Mouse (Mus musculus) splenic B cell, adult 2 months (primary cell): Measurements from ENCODE around the gene St7.
A peak's percentile ranks its signal among the peaks of the same experiment; 100 is the strongest.

Experiments used
- DNase-seq: peaks from one replicate; pipeline ENCODE4 v3.0.0-alpha.2; 2011; ENCODE audit warnings: low read depth, low spot score
- H3K27me3 ChIP-seq: 2 replicates; pipeline ENCODE4 v1.6.1; 2012; ENCODE audit warnings: mild to moderate bottlenecking, low read length, moderate library complexity, mixed read lengths; ENCODE audit not compliant: control insufficient read depth, poor library complexity, insufficient read depth, severe bottlenecking
- H3K36me3 ChIP-seq: 2 replicates; pipeline ENCODE4 v1.6.1; 2012; ENCODE audit warnings: mild to moderate bottlenecking, low read length, moderate library complexity, mixed read lengths; ENCODE audit not compliant: control insufficient read depth, poor library complexity, insufficient read depth, severe bottlenecking

Gene St7

DNA sequence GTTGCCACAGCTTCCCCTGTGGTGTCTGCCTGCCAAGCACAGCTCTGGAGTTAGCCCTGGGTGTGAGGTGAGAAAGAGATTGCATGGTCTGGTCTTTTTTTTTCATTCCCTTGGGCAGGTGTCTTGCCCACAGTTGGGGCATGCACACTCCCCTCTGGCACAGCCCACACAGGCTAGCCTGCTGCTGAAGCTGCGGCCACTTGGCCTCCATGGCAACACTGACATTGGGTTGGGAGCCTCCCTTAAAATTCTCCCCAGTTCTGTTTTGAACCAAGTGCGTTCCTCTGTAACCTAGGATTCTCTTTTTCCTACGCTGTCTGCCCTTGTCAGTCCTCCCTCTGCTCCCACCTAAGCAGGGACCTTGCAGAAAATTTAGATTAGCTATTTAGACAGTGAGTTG lies 213.0 kb downstream of the St7 start:
- DNase-seq: no peak
- Histone ChIP-seq H3K36me3 (no peaks in the 10 kb centered on the region), H3K27me3 (no peaks in the 10 kb centered on the region)

- DNase-seq: no peak
- H3K27me3 ChIP-seq: no peaks in the 10 kb centered on the region
- H3K36me3 ChIP-seq: no peaks in the 10 kb centered on the region
Observed at GRCm38 (mm10) chr6:17906289-17906688, 213.6 kb downstream of the St7 start.

- DNase-seq: no peak
- Histone ChIP-seq H3K36me3 (no peaks in the 10 kb centered on the region), H3K27me3 (no peaks in the 10 kb centered on the region; the same call in 1 of the 2 replicates)
Observed at GRCm38 (mm10) chr6:17912312-17912711, 219.6 kb downstream of the St7 start.

GRCm38 (mm10) chr6:17912825-17913224 lies 220.1 kb downstream of the St7 start:
- H3K36me3 ChIP-seq: no peaks in the 10 kb centered on the region
- DNase-seq: no peak
- no peaks in the 10 kb centered on the region; the same call in 1 of the 2 replicates for H3K27me3 ChIP-seq

GRCm38 (mm10) chr6:17913315-17913714 lies 220.6 kb downstream of the St7 start:
- no peak for DNase-seq
- Histone ChIP-seq H3K27me3 (no peaks in the 10 kb centered on the region; the same call in 1 of the 2 replicates), H3K36me3 (no peaks in the 10 kb centered on the region)

DNA sequence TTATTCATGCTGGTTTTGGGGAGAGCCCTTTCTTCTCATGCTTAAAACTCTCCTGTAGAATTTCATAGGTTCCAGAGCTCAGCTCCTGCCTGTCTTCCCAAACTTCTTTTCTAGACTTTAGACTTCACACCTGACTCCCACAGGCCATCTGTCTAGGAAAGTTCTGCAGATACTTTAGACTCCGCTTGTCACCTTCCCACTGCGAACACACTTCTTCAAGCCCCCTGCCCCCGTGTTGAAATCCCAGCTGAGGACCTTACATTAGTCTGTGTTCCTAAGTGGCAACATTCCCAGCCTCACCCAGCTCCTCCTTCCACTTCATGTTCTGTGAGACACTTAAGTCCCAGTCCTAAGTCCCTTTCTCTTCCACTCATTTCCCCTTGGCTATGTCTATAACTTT lies 221.6 kb downstream of the St7 start:
- no peaks in the 10 kb centered on the region; the same call in 1 of the 2 replicates for H3K27me3 ChIP-seq
- DNase-seq: no peak
- no peaks in the 10 kb centered on the region for H3K36me3 ChIP-seq

- Histone ChIP-seq H3K36me3 (no peaks in the 10 kb centered on the region), H3K27me3 (no peaks in the 10 kb centered on the region)
- DNase-seq: no peak
Observed at GRCm38 (mm10) chr6:17917233-17917632, 224.5 kb downstream of the St7 start.

DNA sequence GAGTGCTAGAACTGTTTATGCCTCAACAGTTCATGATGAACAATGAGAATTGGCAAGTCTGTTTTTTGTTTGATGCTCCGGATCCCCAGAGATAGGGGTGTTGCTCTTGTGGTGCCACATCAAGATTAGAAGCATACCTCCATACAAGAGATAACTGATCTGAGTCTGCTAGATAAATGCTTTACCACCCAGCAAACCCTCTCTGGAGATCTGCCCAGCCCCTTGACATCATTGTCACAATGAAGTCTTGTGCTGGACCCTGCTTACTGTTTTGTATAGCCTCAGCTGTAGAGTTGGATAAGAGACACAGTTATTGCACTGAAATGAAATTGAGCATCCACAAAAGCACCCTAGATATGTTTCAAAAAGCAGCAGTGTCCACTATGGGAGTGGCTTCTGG lies 229.4 kb downstream of the St7 start:
- DNase-seq: no peak
- H3K36me3 ChIP-seq: no peaks in the 10 kb centered on the region
- H3K27me3 ChIP-seq: no peaks in the 10 kb centered on the region

DNA sequence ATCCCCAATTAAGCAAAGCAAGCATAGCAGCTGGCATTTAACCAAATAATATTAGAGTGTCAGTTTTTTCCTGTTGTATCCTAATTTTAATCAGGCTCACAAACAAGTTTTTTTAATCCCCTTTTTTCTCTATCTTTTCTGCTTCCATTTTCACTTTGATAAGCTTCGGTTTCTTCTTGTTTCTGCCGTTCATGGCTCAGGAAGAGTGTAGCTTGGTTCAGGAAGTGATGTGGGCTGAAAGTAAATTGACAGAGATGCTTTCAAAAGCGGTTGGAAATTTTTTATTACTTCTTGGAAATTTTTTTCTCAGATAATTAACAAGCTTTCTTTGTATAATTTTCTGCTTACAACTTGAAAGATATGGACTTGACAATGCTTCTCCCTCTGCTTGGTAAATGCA lies 230.2 kb downstream of the St7 start:
- H3K27me3 ChIP-seq: no peaks in the 10 kb centered on the region
- DNase-seq: no peak
- H3K36me3 ChIP-seq: no peaks in the 10 kb centered on the region

DNA sequence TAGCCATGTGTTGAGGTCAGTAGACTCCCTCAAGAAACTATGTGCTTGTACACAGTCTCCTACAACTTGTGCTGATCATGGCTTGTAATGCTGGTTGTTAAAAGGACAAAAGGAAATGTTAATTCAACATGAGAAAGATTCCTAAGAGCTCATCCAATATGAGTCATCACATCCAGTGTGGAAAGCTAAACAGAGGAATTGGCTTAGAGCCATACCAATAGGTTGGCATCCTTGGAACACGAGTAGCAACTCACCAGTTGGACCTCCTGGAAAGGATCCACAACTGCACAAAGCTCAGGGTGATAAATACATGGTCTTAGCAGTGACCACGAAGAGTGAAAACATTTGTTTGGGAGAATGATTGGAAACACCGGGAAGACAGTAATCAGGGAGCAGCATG lies 230.6 kb downstream of the St7 start:
- no peak for DNase-seq
- no peaks in the 10 kb centered on the region for H3K27me3 ChIP-seq
- H3K36me3 ChIP-seq: no peaks in the 10 kb centered on the region

GRCm38 (mm10) chr6:17923894-17924505 lies 231.3 kb downstream of the St7 start:
- no peak for DNase-seq
- Histone ChIP-seq H3K36me3 (no peaks in the 10 kb centered on the region), H3K27me3 (no peaks in the 10 kb centered on the region)

- Histone ChIP-seq H3K36me3 (no peaks in the 10 kb centered on the region), H3K27me3 (no peaks in the 10 kb centered on the region)
- peak; percentile 7 for DNase-seq
Observed at GRCm38 (mm10) chr6:17925267-17925666, 232.5 kb downstream of the St7 start.

DNA sequence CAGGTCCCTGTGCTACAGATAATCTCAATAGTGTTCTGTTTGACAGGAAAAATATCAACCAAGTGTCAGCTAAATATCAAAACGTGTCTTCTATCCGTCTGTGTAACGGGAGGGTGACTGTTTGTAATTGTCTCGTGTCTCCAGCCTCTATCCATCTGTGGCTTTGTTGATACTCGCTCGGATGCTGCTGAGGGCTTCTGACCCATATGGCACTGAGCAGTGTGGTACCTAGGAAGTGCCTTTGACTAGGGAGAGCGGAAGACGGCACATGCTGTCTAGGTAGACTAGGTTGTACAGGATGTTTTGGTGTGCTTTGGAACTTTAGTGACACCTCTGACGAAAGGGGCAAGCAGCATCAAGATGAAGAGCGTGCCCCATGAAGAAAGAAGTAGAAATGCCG lies 235.0 kb downstream of the St7 start:
- H3K36me3 ChIP-seq: no peaks in the 10 kb centered on the region
- no peak for DNase-seq
- no peaks in the 10 kb centered on the region for H3K27me3 ChIP-seq

DNA sequence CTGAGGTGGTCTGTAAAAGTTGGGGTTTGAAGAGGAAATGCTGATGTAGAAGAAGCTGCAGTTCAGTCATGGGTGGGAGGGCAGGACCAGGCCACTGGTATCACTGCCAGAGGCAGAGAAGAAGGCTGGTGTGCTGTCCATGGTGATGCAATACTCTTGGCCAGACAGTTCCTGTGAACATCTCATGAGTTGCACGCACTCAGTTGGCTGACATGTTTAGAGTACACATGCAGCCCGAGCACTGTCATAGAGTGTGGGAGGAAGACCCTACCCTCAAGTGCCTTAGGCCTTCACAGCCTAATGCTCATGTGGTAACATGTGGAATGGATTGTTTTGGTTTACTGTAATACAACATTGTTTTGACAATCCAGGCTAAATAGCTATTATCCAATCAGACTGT lies 238.5 kb downstream of the St7 start:
- no peak for DNase-seq
- 0 out of 2 replicates have a peak, but pooled peaks cover 2% of the 10 kb centered on the region for H3K36me3 ChIP-seq
- no peaks in the 10 kb centered on the region for H3K27me3 ChIP-seq

- DNase-seq: no peak
- H3K27me3 ChIP-seq: no peaks in the 10 kb centered on the region
- 0 out of 2 replicates have a peak, but pooled peaks cover 2% of the 10 kb centered on the region for H3K36me3 ChIP-seq
Observed at GRCm38 (mm10) chr6:17931835-17932234, 239.1 kb downstream of the St7 start.

DNA sequence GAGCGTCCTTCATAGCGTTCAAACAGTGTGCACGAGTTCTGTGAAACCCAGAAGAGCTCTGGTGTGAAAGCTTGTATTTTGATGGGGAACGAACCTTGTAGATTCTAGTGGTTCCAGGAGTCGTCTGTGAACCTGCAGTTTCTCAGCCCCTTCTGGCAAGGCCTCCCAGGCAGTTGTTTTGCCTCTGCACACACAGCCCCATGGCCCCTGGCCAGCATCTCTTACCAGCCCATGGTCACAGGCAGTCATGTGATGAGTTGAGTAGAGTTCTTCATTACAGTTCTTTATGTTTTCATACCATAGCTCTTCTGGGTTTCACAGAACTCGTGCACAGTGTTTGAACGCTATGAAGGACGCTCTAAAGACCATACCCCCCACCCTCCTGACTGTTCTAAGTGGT lies 240.1 kb downstream of the St7 start:
- Histone ChIP-seq H3K36me3 (0 out of 2 replicates have a peak, but pooled peaks cover 2% of the 10 kb centered on the region), H3K27me3 (no peaks in the 10 kb centered on the region)
- no peak for DNase-seq
